Mouse (Mus musculus) cerebellum, postnatal 10 days (tissue): ENCODE measurements around the gene Atrnl1.
"Not testable (repeated sequence)": the region's sequence is repeated elsewhere in the genome, so short reads cannot be mapped to it uniquely, and the experiment has no call there.

Source experiments
- DNase-seq, 2 experiments: peaks; one replicate each; pipeline ENCODE4 v3.0.0; 2021; ENCODE audit warnings: mixed read lengths in 2 of 2

The Atrnl1 gene

GRCm38 (mm10) chr19:57825271-57826207, 214.7 kb downstream of the Atrnl1 start:
- DNase-seq = no peak

- DNase-seq = no peak
Observed at GRCm38 (mm10) chr19:57833083-57833482, 222.2 kb downstream of the Atrnl1 start.

- DNase-seq = no peak
Observed at GRCm38 (mm10) chr19:57837882-57838281, 227.0 kb downstream of the Atrnl1 start.

GRCm38 (mm10) chr19:57838546-57838945, 227.7 kb downstream of the Atrnl1 start:
- DNase-seq = no peak

- no peak for DNase-seq
Observed at GRCm38 (mm10) chr19:57849915-57850314, 239.1 kb downstream of the Atrnl1 start.

- no peak for DNase-seq
Observed at GRCm38 (mm10) chr19:57868350-57868749, 257.5 kb downstream of the Atrnl1 start.

GRCm38 (mm10) chr19:57870871-57871270, 260.0 kb downstream of the Atrnl1 start:
- no peak for DNase-seq

- DNase-seq = peak in 1 of 2 experiments; percentile 21
Observed at GRCm38 (mm10) chr19:57876057-57876456, 265.2 kb downstream of the Atrnl1 start.

GRCm38 (mm10) chr19:57877343-57877742, 266.5 kb downstream of the Atrnl1 start:
- DNase-seq = no peak

GRCm38 (mm10) chr19:57878583-57878982, 267.7 kb downstream of the Atrnl1 start:
- no peak for DNase-seq

GRCm38 (mm10) chr19:57879841-57880240, 269.0 kb downstream of the Atrnl1 start:
- not testable (repeated sequence) for DNase-seq

- DNase-seq = no peak
Observed at GRCm38 (mm10) chr19:57881927-57882326, 271.1 kb downstream of the Atrnl1 start.

- DNase-seq = no peak
Observed at GRCm38 (mm10) chr19:57888871-57889270, 278.0 kb downstream of the Atrnl1 start.

GRCm38 (mm10) chr19:57889741-57890140, 278.9 kb downstream of the Atrnl1 start:
- DNase-seq = no peak

- DNase-seq = peak in 1 of 2 experiments; percentile 14
Observed at GRCm38 (mm10) chr19:57890954-57891353, 280.1 kb downstream of the Atrnl1 start.

GRCm38 (mm10) chr19:57894191-57894590, 283.4 kb downstream of the Atrnl1 start:
- no peak for DNase-seq

GRCm38 (mm10) chr19:57900037-57900436, 289.2 kb downstream of the Atrnl1 start:
- DNase-seq = peak; percentile 44 to 58

GRCm38 (mm10) chr19:57909466-57909865, 298.6 kb downstream of the Atrnl1 start:
- DNase-seq = no peak

GRCm38 (mm10) chr19:57910650-57911049, 299.8 kb downstream of the Atrnl1 start:
- DNase-seq = no peak

GRCm38 (mm10) chr19:57916325-57916724, 305.5 kb downstream of the Atrnl1 start:
- peak; percentile 39 to 53 for DNase-seq

GRCm38 (mm10) chr19:57922991-57923390, 312.2 kb downstream of the Atrnl1 start:
- no peak for DNase-seq

GRCm38 (mm10) chr19:57924856-57925255, 314.0 kb downstream of the Atrnl1 start:
- DNase-seq = no peak

GRCm38 (mm10) chr19:57925681-57926080, 314.8 kb downstream of the Atrnl1 start:
- DNase-seq = no peak

GRCm38 (mm10) chr19:57926164-57926860, 315.5 kb downstream of the Atrnl1 start:
- DNase-seq = peak in 1 of 2 experiments; percentile 15
